Mouse (Mus musculus) kidney, postnatal 0 days (tissue): ENCODE results near the gene Adam30. TPM values are rescaled to one million over a fixed set of nuclear protein-coding genes. Genes with fewer than 3 reads are reported as not detected.

ENCODE experiments used
- ATAC-seq: fragments of 200-750 bp; cut with Nextera tagmentation; replicated peaks from 2 replicates; pipeline ENCODE4 v1.8.0; 2017; ENCODE audit warnings: low read depth, moderate number of reproducible peaks, moderate TSS enrichment, moderate library complexity; ENCODE audit not compliant: low FRiP score
- DNase-seq: peaks from one replicate; pipeline ENCODE4 v3.0.0-alpha.2; 2016; ENCODE audit warnings: low spot score
- H3K27ac ChIP-seq: fragments of 300-500 bp; sonication (generic); 2 replicates; pipeline ENCODE4 v1.5.1; 2014; ENCODE audit warnings: mild to moderate bottlenecking
- H3K27me3 ChIP-seq: fragments of 300-500 bp; sonication (generic); 2 replicates; pipeline ENCODE4 v1.6.1; 2014; ENCODE audit warnings: low read length, mixed read lengths; ENCODE audit not compliant: insufficient read depth
- H3K36me3 ChIP-seq: fragments of 300-500 bp; sonication (generic); 2 replicates; pipeline ENCODE4 v1.6.1; 2014; ENCODE audit warnings: low read length, mixed read lengths; ENCODE audit not compliant: insufficient read depth
- H3K4me1 ChIP-seq: fragments of 300-500 bp; sonication (generic); replicated peaks from 2 replicates; pipeline ENCODE4 v1.6.1; 2014; ENCODE audit warnings: antibody characterized with exemption, low read length, mixed read lengths; ENCODE audit not compliant: insufficient read depth
- H3K4me2 ChIP-seq: fragments of 300-500 bp; sonication (generic); 2 replicates; pipeline ENCODE4 v1.6.1; 2014; ENCODE audit warnings: mild to moderate bottlenecking, low read length, moderate library complexity, mixed read lengths
- H3K4me3 ChIP-seq: fragments of 300-500 bp; sonication (generic); replicated peaks from 2 replicates; pipeline ENCODE4 v1.5.1; 2014; ENCODE audit warnings: low read depth, low read length
- H3K9ac ChIP-seq: fragments of 300-500 bp; sonication (generic); 2 replicates; pipeline ENCODE4 v1.6.1; 2014; ENCODE audit warnings: low read depth, low read length
- H3K9me3 ChIP-seq: fragments of 300-500 bp; sonication (generic); replicated peaks from 2 replicates; pipeline ENCODE4 v1.6.1; 2016; ENCODE audit warnings: low read length, inconsistent platforms, mixed read lengths
- CTCF ChIP-seq: IDR thresholded peaks from 2 replicates; pipeline ENCODE4 v1.5.1; 2016; ENCODE audit warnings: antibody characterized with exemption, low read depth, mild to moderate bottlenecking, moderate library complexity
- WGBS: fragments of 180-500 bp; shearing (Covaris S2); extraction: QIAGEN DNeasy Blood & Tissue Kit; methylation state at CpG from one replicate; pipeline ENCODE4 v1.1.7; 2014; 5-methylcytosine and 5-hydroxymethylcytosine counted together
- polyA plus RNA-seq: library from polyadenylated mRNA; unstranded; fragments of >200 nt; fragmentation: Nextera tagmentation; extraction: Ambion mirVana; gene quantifications from 2 replicates; pipeline ENCODE4 v1.2.1, GENCODE M21; 2015

The Adam30 gene
- polyA plus RNA-seq, 1 experiment from 2014 or later = not detected

GRCm38 (mm10) chr3:98159289-98159688 is 1.1 kb upstream of the Adam30 start:
- ATAC-seq (no peak), DNase-seq (peak; percentile 15)
- H3K27ac ChIP-seq = no peak overlapping the region
- no peaks in the 10 kb centered on the region for H3K4me1 ChIP-seq
- TF ChIP-seq CTCF = no peak
- H3K4me2 ChIP-seq = no peak overlapping the region
- H3K27me3 ChIP-seq = no peaks in the 10 kb centered on the region
- H3K9me3 ChIP-seq = no peaks in the 10 kb centered on the region
- H3K36me3 ChIP-seq = no peaks in the 10 kb centered on the region
- no peak overlapping the region for H3K9ac ChIP-seq
- no peak overlapping the region for H3K4me3 ChIP-seq
- 32% methylated on average over 4 of the region's 4 CpGs for WGBS

- ATAC-seq = no peak
- H3K4me3 ChIP-seq = no peak overlapping the region
- H3K27me3 ChIP-seq = no peaks in the 10 kb centered on the region
- WGBS = 69% methylated on average over 4 of the region's 4 CpGs
- H3K27ac ChIP-seq = no peak overlapping the region
- H3K4me1 ChIP-seq = no peaks in the 10 kb centered on the region
- DNase-seq = no peak
- H3K4me2 ChIP-seq = no peak overlapping the region
- H3K9ac ChIP-seq = no peak overlapping the region
- no peaks in the 10 kb centered on the region for H3K9me3 ChIP-seq
- H3K36me3 ChIP-seq = no peaks in the 10 kb centered on the region
- TF ChIP-seq CTCF = no peak
These were observed 17.9 kb downstream of the Adam30 start for GRCm38 (mm10) chr3:98178340-98178739.

- H3K27ac ChIP-seq = no peak overlapping the region
- no peak for ATAC-seq
- H3K36me3 ChIP-seq = no peaks in the 10 kb centered on the region
- H3K27me3 ChIP-seq = no peaks in the 10 kb centered on the region
- peak; percentile 69 for DNase-seq
- peak; percentile 84 for TF ChIP-seq CTCF
- 32% methylated on average over 7 of the region's 7 CpGs for WGBS
- no peak overlapping the region for H3K4me3 ChIP-seq
- H3K9me3 ChIP-seq = no peaks in the 10 kb centered on the region
- no peak overlapping the region for H3K9ac ChIP-seq
- no peaks in the 10 kb centered on the region for H3K4me1 ChIP-seq
- no peak overlapping the region for H3K4me2 ChIP-seq
These were observed 20.4 kb downstream of the Adam30 start for GRCm38 (mm10) chr3:98180805-98181204.

- Histone ChIP-seq H3K4me3 (no peak overlapping the region), H3K27ac (no peak overlapping the region), H3K4me1 (no peaks in the 10 kb centered on the region), H3K9ac (no peak overlapping the region), H3K36me3 (no peaks in the 10 kb centered on the region), H3K4me2 (no peak overlapping the region), H3K9me3 (no peaks in the 10 kb centered on the region), H3K27me3 (no peaks in the 10 kb centered on the region)
- no peak for TF ChIP-seq CTCF
- ATAC-seq = no peak
- DNase-seq = no peak
- 52% methylated on average over 9 of the region's 10 CpGs for WGBS
These were observed 24.8 kb downstream of the Adam30 start for GRCm38 (mm10) chr3:98185163-98185714.

- ATAC-seq (no peak), DNase-seq (no peak)
- TF ChIP-seq CTCF = no peak
- H3K9me3 ChIP-seq = no peaks in the 10 kb centered on the region
- H3K9ac ChIP-seq = no peak overlapping the region
- H3K4me1 ChIP-seq = no peaks in the 10 kb centered on the region
- H3K36me3 ChIP-seq = no peaks in the 10 kb centered on the region
- no peak overlapping the region for H3K4me3 ChIP-seq
- no peak overlapping the region for H3K4me2 ChIP-seq
- 82% methylated on average over 3 of the region's 3 CpGs for WGBS
- H3K27ac ChIP-seq = no peak overlapping the region
- no peaks in the 10 kb centered on the region for H3K27me3 ChIP-seq
These were observed 27.3 kb downstream of the Adam30 start for GRCm38 (mm10) chr3:98187777-98188176.

- no peaks in the 10 kb centered on the region for H3K36me3 ChIP-seq
- H3K4me2 ChIP-seq = no peak overlapping the region
- ATAC-seq = no peak; the same call in 1 of the 2 replicates
- H3K4me1 ChIP-seq = peaks cover 5% of the 10 kb centered on the region; the same call in 1 of the 2 replicates
- peak overlapping the region; percentile 72 for H3K27ac ChIP-seq
- H3K9ac ChIP-seq = no peak overlapping the region
- TF ChIP-seq CTCF = no peak
- 13% methylated on average over 9 of the region's 9 CpGs for WGBS
- H3K9me3 ChIP-seq = no peaks in the 10 kb centered on the region
- peak; percentile 65 for DNase-seq
- H3K27me3 ChIP-seq = no peaks in the 10 kb centered on the region
- H3K4me3 ChIP-seq = no peak overlapping the region
These were observed 37.5 kb downstream of the Adam30 start for GRCm38 (mm10) chr3:98197711-98198532.
